Mouse (Mus musculus): ENCODE data around the gene Pdzd7. TPM values are rescaled to one million over a fixed set of nuclear protein-coding genes. Genes with fewer than 3 reads are reported as not detected.

Gene Pdzd7
- polyA plus RNA-seq, 1 experiment, result 0.74 TPM

GRCm38 (mm10) chr19:45031780-45032179, 13.7 kb downstream of the Pdzd7 start:
- TF ChIP-seq CTCF (IDR thresholded peaks at IDR 0.05; ENCODE audit: borderline replicate concordance, insufficient read depth, low read length) (peak; percentile 54; the same call in 1 of the 2 replicates), POLR2A (IDR thresholded peaks at IDR 0.05; ENCODE audit: low read depth, low read length) (no peak)
- Histone ChIP-seq H3K4me1 (ENCODE audit: control insufficient read depth, insufficient read depth, low read length) (no peaks in the 10 kb centered on the region), H3K4me3 (ENCODE audit: insufficient read depth, low read length) (no peak overlapping the region), H3K27ac (ENCODE audit: insufficient read depth, low read length) (no peak overlapping the region)

DNA sequence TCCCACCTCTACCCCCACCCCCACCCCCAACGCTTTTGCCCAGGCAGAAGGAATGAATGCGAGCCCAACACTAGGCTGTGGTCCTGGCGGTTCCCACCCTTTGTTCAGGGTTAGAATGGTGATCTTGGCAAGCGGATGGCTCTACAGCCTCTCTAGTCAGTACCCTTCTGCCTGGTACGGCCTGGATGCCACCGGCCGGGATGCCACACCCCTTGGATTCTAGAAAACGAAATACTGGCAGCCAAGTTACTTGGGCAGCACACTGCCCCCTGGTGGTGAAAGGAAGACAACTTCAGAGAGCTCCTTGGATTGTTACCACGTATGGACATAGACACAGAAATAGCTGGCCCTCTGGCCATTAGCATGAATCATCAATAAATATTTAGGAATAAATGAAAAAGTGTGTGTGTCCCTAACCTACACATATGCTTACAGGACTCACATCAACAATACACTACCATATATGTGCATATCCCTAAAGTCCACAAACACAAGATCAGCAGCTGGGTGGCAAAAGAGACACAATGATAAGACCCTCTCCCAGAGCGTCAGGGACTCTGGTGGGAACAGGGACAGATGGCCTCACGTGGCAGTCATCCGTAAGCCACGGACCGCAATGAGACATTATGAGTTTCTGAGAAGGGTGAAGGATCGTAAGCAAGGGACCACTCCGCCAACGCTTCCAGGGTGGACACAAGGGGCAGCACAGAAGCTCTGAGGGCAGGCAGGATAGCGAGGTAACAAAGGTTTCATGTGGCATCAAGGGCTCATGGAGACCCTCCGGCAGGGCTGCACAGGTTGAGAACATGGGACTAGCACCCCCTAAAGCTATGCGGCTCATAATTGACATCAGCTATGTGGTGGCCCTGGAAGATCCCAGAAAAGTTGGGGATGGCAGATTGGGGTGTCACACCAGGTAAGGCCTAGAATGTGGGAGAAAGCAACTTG, 14.5 kb downstream of the Pdzd7 start:
- TF ChIP-seq POLR2A (IDR thresholded peaks at IDR 0.05; ENCODE audit: low read depth, low read length) (no peak), CTCF (IDR thresholded peaks at IDR 0.05; ENCODE audit: borderline replicate concordance, insufficient read depth, low read length) (peak; percentile 51; the same call in 1 of the 2 replicates)
- no peaks in the 10 kb centered on the region for H3K4me1 ChIP-seq (ENCODE audit: control insufficient read depth, insufficient read depth, low read length)
- H3K27ac ChIP-seq (ENCODE audit: insufficient read depth, low read length), result no peak overlapping the region
- H3K4me3 ChIP-seq (ENCODE audit: insufficient read depth, low read length), result no peak overlapping the region

GRCm38 (mm10) chr19:45030111-45030510, 15.4 kb downstream of the Pdzd7 start:
- H3K27ac ChIP-seq (ENCODE audit: insufficient read depth, low read length), result no peak overlapping the region
- H3K4me1 ChIP-seq (ENCODE audit: control insufficient read depth, insufficient read depth, low read length), result no peaks in the 10 kb centered on the region
- no peak overlapping the region for H3K4me3 ChIP-seq (ENCODE audit: insufficient read depth, low read length)
- peak; percentile 89 for TF ChIP-seq CTCF (IDR thresholded peaks at IDR 0.05; ENCODE audit: borderline replicate concordance, insufficient read depth, low read length)
- no peak for TF ChIP-seq POLR2A (IDR thresholded peaks at IDR 0.05; ENCODE audit: low read depth, low read length)

DNA sequence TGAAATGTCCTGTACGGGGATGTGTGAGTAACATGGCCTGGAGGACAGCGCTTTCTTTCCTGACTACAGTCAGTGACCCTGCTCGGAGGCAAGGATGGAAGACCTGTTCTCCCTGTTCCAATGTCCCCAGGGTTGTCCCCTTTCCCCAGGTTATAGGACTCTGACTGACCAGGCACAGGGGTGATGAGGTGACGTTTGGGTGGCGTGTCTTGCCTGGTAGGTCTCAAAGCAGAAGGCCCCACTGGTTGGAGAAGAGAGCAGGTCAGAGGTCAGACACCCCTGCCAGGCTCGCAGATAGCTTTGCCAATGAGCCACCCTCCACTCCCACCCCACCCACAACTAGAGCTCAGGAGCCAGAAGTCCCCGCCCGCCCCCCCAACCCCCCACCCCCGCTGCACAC, 15.9 kb downstream of the Pdzd7 start:
- Histone ChIP-seq H3K27ac (ENCODE audit: insufficient read depth, low read length) (no peak overlapping the region), H3K4me1 (ENCODE audit: control insufficient read depth, insufficient read depth, low read length) (no peaks in the 10 kb centered on the region)
- TF ChIP-seq POLR2A (IDR thresholded peaks at IDR 0.05; ENCODE audit: low read depth, low read length) (no peak), CTCF (IDR thresholded peaks at IDR 0.05; ENCODE audit: borderline replicate concordance, insufficient read depth, low read length) (no peak)

DNA sequence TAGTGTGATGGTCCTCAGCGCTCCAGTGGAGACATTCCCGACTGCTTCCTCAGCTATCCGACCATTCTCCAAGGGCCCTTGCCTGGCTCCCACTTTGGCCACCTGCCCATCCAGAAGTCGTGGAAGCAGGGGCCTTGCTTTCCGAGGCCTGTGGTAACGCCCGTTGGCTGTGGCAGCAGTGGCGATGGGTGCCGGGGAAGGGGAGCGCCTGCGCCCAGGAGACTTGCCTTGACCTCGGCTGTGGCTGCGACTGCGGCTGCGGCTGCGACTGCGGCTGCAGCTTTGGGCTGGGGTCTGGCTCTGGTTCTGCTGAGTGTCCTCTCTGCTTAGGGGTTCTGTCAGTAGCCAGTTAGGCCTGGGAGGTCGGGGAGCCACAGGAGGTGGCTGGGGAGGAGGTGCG, 16.8 kb downstream of the Pdzd7 start:
- Histone ChIP-seq H3K4me1 (ENCODE audit: control insufficient read depth, insufficient read depth, low read length) (no peaks in the 10 kb centered on the region), H3K27ac (ENCODE audit: insufficient read depth, low read length) (no peak overlapping the region), H3K4me3 (ENCODE audit: insufficient read depth, low read length) (no peak overlapping the region)
- TF ChIP-seq POLR2A (IDR thresholded peaks at IDR 0.05; ENCODE audit: low read depth, low read length) (no peak), CTCF (IDR thresholded peaks at IDR 0.05; ENCODE audit: borderline replicate concordance, insufficient read depth, low read length) (no peak)

More for the DNA sequence above, 15.9 kb downstream of the Pdzd7 start:
- no peak overlapping the region for H3K4me3 ChIP-seq (ENCODE audit: insufficient read depth, low read length)

GRCm38 (mm10) chr19:45027848-45028247, 17.7 kb downstream of the Pdzd7 start:
- Histone ChIP-seq H3K27ac (ENCODE audit: insufficient read depth, low read length) (no peak overlapping the region), H3K4me3 (ENCODE audit: insufficient read depth, low read length) (no peak overlapping the region), H3K4me1 (ENCODE audit: control insufficient read depth, insufficient read depth, low read length) (no peaks in the 10 kb centered on the region)
- TF ChIP-seq POLR2A (IDR thresholded peaks at IDR 0.05; ENCODE audit: low read depth, low read length), result no peak
- TF ChIP-seq CTCF (IDR thresholded peaks at IDR 0.05; ENCODE audit: borderline replicate concordance, insufficient read depth, low read length), result no peak

GRCm38 (mm10) chr19:45026958-45027670, 18.4 kb downstream of the Pdzd7 start:
- Histone ChIP-seq H3K27ac (ENCODE audit: insufficient read depth, low read length) (no peak overlapping the region), H3K4me1 (ENCODE audit: control insufficient read depth, insufficient read depth, low read length) (no peaks in the 10 kb centered on the region)
- TF ChIP-seq CTCF (IDR thresholded peaks at IDR 0.05; ENCODE audit: borderline replicate concordance, insufficient read depth, low read length) (no peak), POLR2A (IDR thresholded peaks at IDR 0.05; ENCODE audit: low read depth, low read length) (no peak)

DNA sequence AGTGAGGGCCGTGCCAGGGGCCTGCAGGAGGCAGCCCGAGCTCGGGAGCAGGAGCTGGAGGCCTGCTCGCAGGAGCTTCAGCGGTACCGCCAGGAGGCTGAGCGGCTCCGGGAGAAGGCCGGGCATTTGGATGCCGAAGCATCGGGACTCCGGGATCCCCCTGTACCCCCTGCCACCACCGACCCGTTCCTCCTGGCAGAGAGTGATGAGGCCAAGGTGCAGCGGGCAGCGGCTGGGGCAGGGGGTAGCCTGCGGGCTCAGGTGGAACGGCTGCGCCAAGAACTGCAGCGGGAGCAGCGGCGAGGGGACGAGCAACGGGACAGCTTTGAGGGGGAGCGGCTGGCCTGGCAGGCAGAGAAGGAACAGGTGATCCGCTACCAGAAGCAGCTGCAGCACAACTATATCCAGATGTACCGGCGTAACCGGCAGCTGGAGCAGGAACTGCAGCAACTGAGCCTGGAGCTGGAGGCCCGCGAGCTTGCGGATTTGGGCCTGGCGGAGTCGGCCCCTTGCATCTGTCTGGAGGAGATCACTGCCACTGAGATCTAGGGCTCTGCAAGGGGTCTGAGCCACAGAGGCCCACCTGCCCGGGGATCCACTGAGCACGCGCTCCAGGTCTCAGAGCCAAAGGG, 19.5 kb downstream of the Pdzd7 start:
- TF ChIP-seq POLR2A (IDR thresholded peaks at IDR 0.05; ENCODE audit: low read depth, low read length), result no peak
- no peak for TF ChIP-seq CTCF (IDR thresholded peaks at IDR 0.05; ENCODE audit: borderline replicate concordance, insufficient read depth, low read length)

More at GRCm38 (mm10) chr19:45026958-45027670, 18.4 kb downstream of the Pdzd7 start:
- no peak overlapping the region for H3K4me3 ChIP-seq (ENCODE audit: insufficient read depth, low read length)

GRCm38 (mm10) chr19:45024775-45025174, 20.7 kb downstream of the Pdzd7 start:
- Histone ChIP-seq H3K27ac (ENCODE audit: insufficient read depth, low read length) (no peak overlapping the region), H3K4me1 (ENCODE audit: control insufficient read depth, insufficient read depth, low read length) (no peaks in the 10 kb centered on the region; the same call in 1 of the 2 replicates), H3K4me3 (ENCODE audit: insufficient read depth, low read length) (no peak overlapping the region)
- no peak for TF ChIP-seq POLR2A (IDR thresholded peaks at IDR 0.05; ENCODE audit: low read depth, low read length)
- no peak for TF ChIP-seq CTCF (IDR thresholded peaks at IDR 0.05; ENCODE audit: borderline replicate concordance, insufficient read depth, low read length)

More for the DNA sequence above, 19.5 kb downstream of the Pdzd7 start:
- H3K4me1 ChIP-seq (ENCODE audit: control insufficient read depth, insufficient read depth, low read length), result no peaks in the 10 kb centered on the region
- H3K4me3 ChIP-seq (ENCODE audit: insufficient read depth, low read length), result no peak overlapping the region
- no peak overlapping the region for H3K27ac ChIP-seq (ENCODE audit: insufficient read depth, low read length)
